Mouse (Mus musculus) forebrain, embryonic 14.5 days (tissue): ENCODE measurements around the gene Syne2. TPM values are rescaled to one million over a fixed set of nuclear protein-coding genes. Genes with fewer than 3 reads are reported as not detected.

Experiments used
- ATAC-seq: fragments of 200-750 bp; cut with Nextera tagmentation; 2 replicates; pipeline ENCODE4 v1.8.0; 2017; ENCODE audit warnings: mild to moderate bottlenecking, moderate library complexity
- DNase-seq: peaks from one replicate; pipeline ENCODE4 v3.0.0-alpha.2; 2015; ENCODE audit warnings: low spot score
- H3K27ac ChIP-seq: fragments of 300-500 bp; sonication (generic); 2 replicates; pipeline ENCODE4 v1.5.1; 2014; ENCODE audit warnings: low read depth, mild to moderate bottlenecking, control low read depth, low read length, moderate library complexity
- H3K27me3 ChIP-seq: fragments of 300-500 bp; sonication (generic); replicated peaks from 2 replicates; pipeline ENCODE4 v1.6.1; 2014; ENCODE audit warnings: low read length, control low read depth, mixed read lengths; ENCODE audit not compliant: control insufficient read depth, insufficient read depth
- H3K36me3 ChIP-seq: fragments of 300-500 bp; sonication (generic); 2 replicates; pipeline ENCODE4 v1.6.1; 2014; ENCODE audit warnings: low read length, control low read depth; ENCODE audit not compliant: control insufficient read depth, insufficient read depth
- H3K4me1 ChIP-seq: fragments of 300-500 bp; sonication (generic); 2 replicates; pipeline ENCODE4 v1.6.1; 2014; ENCODE audit warnings: antibody characterized with exemption, low read length, control low read depth; ENCODE audit not compliant: control insufficient read depth, insufficient read depth
- H3K4me2 ChIP-seq: fragments of 300-500 bp; sonication (generic); 2 replicates; pipeline ENCODE4 v1.6.1; 2014; ENCODE audit warnings: mild to moderate bottlenecking, control low read depth, low read length
- H3K4me3 ChIP-seq: fragments of 300-500 bp; sonication (generic); 2 replicates; pipeline ENCODE4 v1.5.1; 2014; ENCODE audit warnings: low read depth, low read length, control low read depth
- H3K9ac ChIP-seq: fragments of 300-500 bp; sonication (generic); 2 replicates; pipeline ENCODE4 v1.6.1; 2014; ENCODE audit warnings: mild to moderate bottlenecking, low read length, control low read depth, moderate library complexity
- H3K9me3 ChIP-seq: fragments of 300-500 bp; sonication (generic); replicated peaks from 2 replicates; pipeline ENCODE4 v1.6.1; 2016; ENCODE audit warnings: low read length, control low read depth, mixed read lengths; ENCODE audit not compliant: control insufficient read depth
- WGBS: fragments of 180-500 bp; shearing (Covaris S2); extraction: QIAGEN DNeasy Blood & Tissue Kit; methylation state at CpG from one replicate; pipeline ENCODE4 v1.1.7; 2014; 5-methylcytosine and 5-hydroxymethylcytosine counted together
- polyA plus RNA-seq: library from polyadenylated mRNA; unstranded; fragments of >200 nt; fragmentation: Nextera tagmentation; extraction: Ambion mirVana; gene quantifications from 2 replicates; pipeline ENCODE4 v1.2.1, GENCODE M21; 2014

Gene Syne2
- polyA plus RNA-seq, 1 experiment from 2014 or later, result 62.0 TPM

GRCm38 (mm10) chr12:75891206-75891605, 73.3 kb downstream of the Syne2 start:
- no peaks in the 10 kb centered on the region for H3K27me3 ChIP-seq
- H3K9me3 ChIP-seq, result no peaks in the 10 kb centered on the region
- no peak for DNase-seq
- ATAC-seq, result no peak
- H3K4me1 ChIP-seq, result no peaks in the 10 kb centered on the region
- no peak overlapping the region for H3K9ac ChIP-seq
- no peak overlapping the region for H3K27ac ChIP-seq
- 98% methylated on average over 5 of the region's 5 CpGs for WGBS
- no peak overlapping the region for H3K4me3 ChIP-seq
- no peak overlapping the region for H3K4me2 ChIP-seq
- H3K36me3 ChIP-seq, result peaks cover 57% of the 10 kb centered on the region

- Histone ChIP-seq H3K36me3 (peaks cover 63% of the 10 kb centered on the region), H3K27me3 (no peaks in the 10 kb centered on the region), H3K4me3 (no peak overlapping the region), H3K9ac (no peak overlapping the region), H3K4me2 (no peak overlapping the region), H3K27ac (no peak overlapping the region), H3K4me1 (no peaks in the 10 kb centered on the region), H3K9me3 (no peaks in the 10 kb centered on the region)
- DNase-seq (peak; percentile 33), ATAC-seq (no peak)
- 81% methylated on average over 5 of the region's 5 CpGs for WGBS
Observed at GRCm38 (mm10) chr12:75893392-75893791, 75.5 kb downstream of the Syne2 start.

- Histone ChIP-seq H3K9ac (no peak overlapping the region), H3K4me2 (no peak overlapping the region), H3K4me3 (no peak overlapping the region), H3K27me3 (no peaks in the 10 kb centered on the region), H3K36me3 (peaks cover 64% of the 10 kb centered on the region), H3K27ac (no peak overlapping the region), H3K4me1 (no peaks in the 10 kb centered on the region), H3K9me3 (no peaks in the 10 kb centered on the region)
- 68% methylated on average over 9 of the region's 9 CpGs for WGBS
- DNase-seq, result peak; percentile 49
- 0 out of 2 replicates have a peak, but pooled peaks have one; percentile 18 for ATAC-seq
Observed at GRCm38 (mm10) chr12:75894316-75894997, 76.5 kb downstream of the Syne2 start.

- Histone ChIP-seq H3K36me3 (peaks cover 65% of the 10 kb centered on the region), H3K4me1 (no peaks in the 10 kb centered on the region), H3K27me3 (no peaks in the 10 kb centered on the region), H3K4me2 (no peak overlapping the region), H3K9ac (no peak overlapping the region), H3K4me3 (no peak overlapping the region), H3K9me3 (no peaks in the 10 kb centered on the region), H3K27ac (no peak overlapping the region)
- ATAC-seq (no peak), DNase-seq (no peak)
- 63% methylated on average over 7 of the region's 7 CpGs for WGBS
Observed at GRCm38 (mm10) chr12:75894998-75895331, 77.0 kb downstream of the Syne2 start.

- no peak for ATAC-seq
- Histone ChIP-seq H3K4me2 (no peak overlapping the region), H3K36me3 (peaks cover 54% of the 10 kb centered on the region), H3K9ac (no peak overlapping the region), H3K4me1 (no peaks in the 10 kb centered on the region), H3K27me3 (no peaks in the 10 kb centered on the region), H3K9me3 (no peaks in the 10 kb centered on the region), H3K27ac (no peak overlapping the region), H3K4me3 (no peak overlapping the region)
- 92% methylated on average over 7 of the region's 7 CpGs for WGBS
- DNase-seq, result no peak
Observed at GRCm38 (mm10) chr12:75897793-75898192, 79.9 kb downstream of the Syne2 start.

- DNase-seq (no peak), ATAC-seq (no peak)
- Histone ChIP-seq H3K4me1 (no peaks in the 10 kb centered on the region), H3K36me3 (peaks cover 57% of the 10 kb centered on the region), H3K9me3 (no peaks in the 10 kb centered on the region), H3K27ac (no peak overlapping the region), H3K4me2 (no peak overlapping the region), H3K27me3 (no peaks in the 10 kb centered on the region), H3K4me3 (no peak overlapping the region), H3K9ac (no peak overlapping the region)
- WGBS, result over 99% methylated on average over 9 of the region's 9 CpGs
Observed at GRCm38 (mm10) chr12:75901721-75902120, 83.8 kb downstream of the Syne2 start.

- WGBS, result 97% methylated on average over 11 of the region's 11 CpGs
- H3K9me3 ChIP-seq, result no peaks in the 10 kb centered on the region
- H3K27me3 ChIP-seq, result no peaks in the 10 kb centered on the region
- ATAC-seq (no peak), DNase-seq (no peak)
- peaks cover 55% of the 10 kb centered on the region for H3K36me3 ChIP-seq
- H3K4me1 ChIP-seq, result no peaks in the 10 kb centered on the region
- no peak overlapping the region for H3K4me3 ChIP-seq
- no peak overlapping the region for H3K4me2 ChIP-seq
- no peak overlapping the region for H3K9ac ChIP-seq
- H3K27ac ChIP-seq, result no peak overlapping the region
Observed at GRCm38 (mm10) chr12:75904068-75904467, 86.1 kb downstream of the Syne2 start.

GRCm38 (mm10) chr12:75905304-75905703, 87.4 kb downstream of the Syne2 start:
- no peaks in the 10 kb centered on the region for H3K4me1 ChIP-seq
- DNase-seq (no peak), ATAC-seq (no peak)
- 95% methylated on average over 7 of the region's 7 CpGs for WGBS
- H3K4me2 ChIP-seq, result no peak overlapping the region
- H3K27ac ChIP-seq, result no peak overlapping the region
- H3K4me3 ChIP-seq, result no peak overlapping the region
- no peaks in the 10 kb centered on the region for H3K27me3 ChIP-seq
- no peak overlapping the region for H3K9ac ChIP-seq
- H3K9me3 ChIP-seq, result no peaks in the 10 kb centered on the region
- H3K36me3 ChIP-seq, result peaks cover 59% of the 10 kb centered on the region

GRCm38 (mm10) chr12:75908466-75908865, 90.5 kb downstream of the Syne2 start:
- peak; percentile 22 for DNase-seq
- WGBS, result 73% methylated on average over 3 of the region's 3 CpGs
- no peaks in the 10 kb centered on the region for H3K27me3 ChIP-seq
- no peak for ATAC-seq
- no peaks in the 10 kb centered on the region for H3K4me1 ChIP-seq
- H3K4me2 ChIP-seq, result no peak overlapping the region
- H3K27ac ChIP-seq, result no peak overlapping the region
- H3K9me3 ChIP-seq, result no peaks in the 10 kb centered on the region
- no peak overlapping the region for H3K9ac ChIP-seq
- no peak overlapping the region for H3K4me3 ChIP-seq
- peaks cover 80% of the 10 kb centered on the region for H3K36me3 ChIP-seq
